Mouse (Mus musculus): ENCODE data around the gene Mrps24. TPM values are rescaled to one million over a fixed set of nuclear protein-coding genes. Genes with fewer than 3 reads are reported as not detected.

Gene Mrps24
- total and polyA plus RNA-seq, 3 experiments: 73.8 to 107 (median 90.8) TPM

GRCm38 (mm10) chr11:5732401-5732800 lies 16.9 kb upstream of the Mrps24 start:
- Histone ChIP-seq H3K27me3 (replicated peaks) (no peaks in the 10 kb centered on the region), H3K4me3 (replicated peaks in 1 of 3; ENCODE audit: low read depth in 2 of 3, low read length in 2 of 3, poor library complexity in 1 of 3) (no peak overlapping the region), H3K36me3 (replicated peaks in 1 of 2; ENCODE audit: control insufficient read depth in 1 of 2, insufficient read depth in 1 of 2, low read length in 1 of 2) (peaks cover 3 to 45% of the 10 kb centered on the region in 2 experiments), H3K4me1 (ENCODE audit: control insufficient read depth in 1 of 2, insufficient read depth in 2 of 2) (peaks cover 13 to 34% of the 10 kb centered on the region in 2 experiments), H3K9ac (ENCODE audit: insufficient read depth, low read depth) (no peak overlapping the region), H3K4me2 (ENCODE audit: insufficient read depth, low read depth, poor library complexity, severe bottlenecking) (no peak overlapping the region), H3K9me3 (replicated peaks; ENCODE audit: low read length) (no peaks in the 10 kb centered on the region), H3K27ac (ENCODE audit: insufficient read depth, low read depth) (no peak overlapping the region), H3K79me2 (replicated peaks; ENCODE audit: control insufficient read depth, extremely low read depth, insufficient read depth, poor library complexity, severe bottlenecking) (peaks cover 16% of the 10 kb centered on the region)
- in situ Hi-C loops (cut with MboI; ENCODE audit: low pct_ligation_motif_present, low pct_unique_long_range_greater_than_20kb, low sequenced_read_pairs) (no loop called here), dilution Hi-C loops (cut with MboI; ENCODE audit: extremely low pct_ligation_motif_present, extremely low pct_unique_long_range_greater_than_20kb, low sequenced_read_pairs) (no loop called here)
- no peak for TF ChIP-seq MEF2A (IDR thresholded peaks at IDR 0.05; ENCODE audit: borderline replicate concordance, low read depth, low read length)
- TF ChIP-seq POLR2A (IDR thresholded peaks at IDR 0.05; ENCODE audit: low read depth, low read length): no peak
- no peak for TF ChIP-seq EP300 (IDR thresholded peaks at IDR 0.05; ENCODE audit: low read length)
- no peak for TF ChIP-seq NRF1 (IDR thresholded peaks at IDR 0.05; ENCODE audit: low read depth, low read length)
- DNase-seq (ENCODE audit: extremely low read depth): no peak

DNA sequence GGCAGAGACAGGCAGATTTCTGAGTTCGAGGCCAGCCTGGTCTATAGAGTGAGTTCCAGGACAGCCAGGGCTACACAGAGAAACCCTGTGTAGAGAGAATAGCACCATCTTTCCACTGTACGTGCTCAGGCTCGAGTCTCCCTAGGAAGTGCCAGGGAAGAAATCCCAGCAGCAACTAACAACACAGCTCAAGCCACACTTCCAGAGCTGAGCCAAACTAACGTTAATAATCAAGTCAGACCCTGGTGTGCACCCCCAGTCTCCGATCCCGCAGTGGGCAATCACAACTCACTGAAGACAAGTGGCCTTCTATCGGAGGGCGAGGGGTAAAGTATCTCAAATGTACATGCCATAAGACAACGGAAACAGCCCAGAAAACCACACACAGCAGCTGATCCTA lies 14.1 kb upstream of the Mrps24 start:
- H3K27ac ChIP-seq (ENCODE audit: insufficient read depth, low read depth): no peak overlapping the region
- peaks cover 7 to 47% of the 10 kb centered on the region in 2 experiments for H3K36me3 ChIP-seq (replicated peaks in 1 of 2; ENCODE audit: control insufficient read depth in 1 of 2, insufficient read depth in 1 of 2, low read length in 1 of 2)
- dilution Hi-C loops (cut with MboI; ENCODE audit: extremely low pct_ligation_motif_present, extremely low pct_unique_long_range_greater_than_20kb, low sequenced_read_pairs): no loop called here
- no peaks in the 10 kb centered on the region for H3K9me3 ChIP-seq (replicated peaks; ENCODE audit: low read length)
- H3K9ac ChIP-seq (ENCODE audit: insufficient read depth, low read depth): no peak overlapping the region
- H3K27me3 ChIP-seq (replicated peaks): no peaks in the 10 kb centered on the region
- peaks cover 8 to 24% of the 10 kb centered on the region in 2 experiments for H3K4me1 ChIP-seq (ENCODE audit: control insufficient read depth in 1 of 2, insufficient read depth in 2 of 2)
- in situ Hi-C loops (cut with MboI; ENCODE audit: low pct_ligation_motif_present, low pct_unique_long_range_greater_than_20kb, low sequenced_read_pairs): no loop called here
- no peak overlapping the region for H3K4me3 ChIP-seq (replicated peaks in 1 of 3; ENCODE audit: low read depth in 2 of 3, low read length in 2 of 3, poor library complexity in 1 of 3)
- DNase-seq (ENCODE audit: extremely low read depth): no peak
- H3K4me2 ChIP-seq (ENCODE audit: insufficient read depth, low read depth, poor library complexity, severe bottlenecking): no peak overlapping the region
- no peak for TF ChIP-seq HCFC1 (IDR thresholded peaks at IDR 0.05; ENCODE audit: low read depth, low read length)
- TF ChIP-seq ZMIZ1 (IDR thresholded peaks at IDR 0.05; ENCODE audit: low read depth, low read length): no peak
- no peak for TF ChIP-seq CTCF (conservative IDR thresholded peaks at IDR 0.05 in 1 of 2, IDR thresholded peaks at IDR 0.05 in 1 of 2; ENCODE audit: low read depth in 2 of 2, low read length in 2 of 2)
- TF ChIP-seq UBTF (IDR thresholded peaks at IDR 0.05; ENCODE audit: low read depth, low read length): no peak
- TF ChIP-seq USF1 (IDR thresholded peaks at IDR 0.05; ENCODE audit: low read depth, low read length): no peak
- no peak for TF ChIP-seq USF2 (conservative IDR thresholded peaks at IDR 0.05; ENCODE audit: low read depth, low read length)
- no peak for TF ChIP-seq BHLHE40 (IDR thresholded peaks at IDR 0.05; ENCODE audit: low read depth, low read length)
- no peak for TF ChIP-seq MAZ (IDR thresholded peaks at IDR 0.05; ENCODE audit: low read depth, low read length)
- TF ChIP-seq MEF2A (IDR thresholded peaks at IDR 0.05; ENCODE audit: borderline replicate concordance, low read depth, low read length): no peak
- peaks cover 11% of the 10 kb centered on the region for H3K79me2 ChIP-seq (replicated peaks; ENCODE audit: control insufficient read depth, extremely low read depth, insufficient read depth, poor library complexity, severe bottlenecking)

DNA sequence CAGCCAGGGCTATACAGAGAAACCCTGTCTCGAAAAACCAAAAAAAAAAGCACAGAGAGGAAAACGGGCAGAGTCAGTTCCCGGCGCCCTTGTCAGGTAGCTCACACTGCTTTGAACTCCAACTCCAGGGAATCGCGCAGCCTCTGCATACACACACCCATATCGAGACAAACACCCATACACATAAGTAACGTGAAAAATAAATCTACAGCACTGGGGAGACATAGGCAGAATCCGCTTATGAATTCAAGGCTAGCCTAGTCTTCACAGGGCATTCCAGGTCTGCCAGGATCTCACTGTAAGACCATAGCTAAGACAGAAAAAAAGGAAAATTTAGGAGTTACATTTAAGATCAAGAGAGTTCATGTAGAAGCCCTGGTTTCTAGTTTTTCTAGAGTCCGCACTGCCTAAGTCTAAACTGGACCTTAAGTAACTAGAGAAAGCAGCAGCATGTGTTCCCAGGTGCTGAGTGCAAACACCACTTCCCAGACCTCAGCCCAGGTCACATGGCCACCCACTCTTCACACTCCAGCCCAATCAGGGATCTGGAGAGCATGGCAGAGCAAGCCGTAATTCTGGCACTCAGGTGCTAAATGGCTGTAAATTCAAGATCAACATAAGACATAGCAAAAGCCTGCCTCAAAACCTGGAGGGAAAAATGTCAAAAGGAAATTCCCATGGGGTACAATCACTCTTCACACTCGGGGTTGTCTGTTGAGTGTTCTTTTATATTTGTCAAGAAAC lies 3.3 kb upstream of the Mrps24 start:
- in situ Hi-C loops (cut with MboI; ENCODE audit: low pct_ligation_motif_present, low pct_unique_long_range_greater_than_20kb, low sequenced_read_pairs): no loop called here
- no peak for TF ChIP-seq IRF4 (IDR thresholded peaks at IDR 0.05; ENCODE audit: low read depth, low read length)
- no peak for TF ChIP-seq USF1 (IDR thresholded peaks at IDR 0.05; ENCODE audit: low read depth, low read length)
- no peak for TF ChIP-seq GABPA (IDR thresholded peaks at IDR 0.05; ENCODE audit: insufficient replicate concordance, low read depth, low read length)
- no peak for TF ChIP-seq EP300 (IDR thresholded peaks at IDR 0.05; ENCODE audit: low read length)
- TF ChIP-seq MEF2A (IDR thresholded peaks at IDR 0.05; ENCODE audit: borderline replicate concordance, low read depth, low read length): no peak
- TF ChIP-seq ETS1 (conservative IDR thresholded peaks at IDR 0.05; ENCODE audit: low read depth, low read length): no peak
- no peak for TF ChIP-seq RCOR1 (conservative IDR thresholded peaks at IDR 0.05; ENCODE audit: low read depth, low read length)
- TF ChIP-seq MYC (IDR thresholded peaks at IDR 0.05; ENCODE audit: low read depth, low read length): no peak
- no peak for TF ChIP-seq BHLHE40 (IDR thresholded peaks at IDR 0.05; ENCODE audit: low read depth, low read length)
- Histone ChIP-seq H3K27me3 (replicated peaks) (no peaks in the 10 kb centered on the region), H3K4me2 (ENCODE audit: insufficient read depth, low read depth, poor library complexity, severe bottlenecking) (no peak overlapping the region), H3K36me3 (replicated peaks in 1 of 2; ENCODE audit: control insufficient read depth in 1 of 2, insufficient read depth in 1 of 2, low read length in 1 of 2) (peaks cover 41 to 73% of the 10 kb centered on the region in 2 experiments), H3K9me3 (replicated peaks; ENCODE audit: low read length) (no peaks in the 10 kb centered on the region), H3K27ac (ENCODE audit: insufficient read depth, low read depth) (no peak overlapping the region), H3K9ac (ENCODE audit: insufficient read depth, low read depth) (no peak overlapping the region), H3K4me1 (ENCODE audit: control insufficient read depth in 1 of 2, insufficient read depth in 2 of 2) (peaks cover 0 to 17% of the 10 kb centered on the region in 2 experiments; a peak in 3 of 4 replicates), H3K79me2 (replicated peaks; ENCODE audit: control insufficient read depth, extremely low read depth, insufficient read depth, poor library complexity, severe bottlenecking) (no peaks in the 10 kb centered on the region), H3K4me3 (replicated peaks in 1 of 3; ENCODE audit: low read depth in 2 of 3, low read length in 2 of 3, poor library complexity in 1 of 3) (no peak overlapping the region)
- dilution Hi-C loops (cut with MboI; ENCODE audit: extremely low pct_ligation_motif_present, extremely low pct_unique_long_range_greater_than_20kb, low sequenced_read_pairs): no loop called here
- DNase-seq (ENCODE audit: extremely low read depth): no peak

Data from CH12.LX (cell line).